Mouse (Mus musculus) spleen, adult 2 months (tissue): ENCODE results near the gene Nme7.

ENCODE experiments used
- CTCF ChIP-seq: fragments of 200-500 bp; IDR thresholded peaks from 2 replicates; pipeline ENCODE4 v1.5.1; 2011; ENCODE audit warnings: mild to moderate bottlenecking, inconsistent platforms; ENCODE audit not compliant: insufficient read depth, insufficient read length, insufficient replicate concordance; ENCODE audit errors: extremely low read depth
- POLR2A ChIP-seq: fragments of 200-500 bp; IDR thresholded peaks from 2 replicates; pipeline ENCODE4 v1.6.1; 2011; ENCODE audit warnings: low read depth, low read length, inconsistent platforms

DNA sequence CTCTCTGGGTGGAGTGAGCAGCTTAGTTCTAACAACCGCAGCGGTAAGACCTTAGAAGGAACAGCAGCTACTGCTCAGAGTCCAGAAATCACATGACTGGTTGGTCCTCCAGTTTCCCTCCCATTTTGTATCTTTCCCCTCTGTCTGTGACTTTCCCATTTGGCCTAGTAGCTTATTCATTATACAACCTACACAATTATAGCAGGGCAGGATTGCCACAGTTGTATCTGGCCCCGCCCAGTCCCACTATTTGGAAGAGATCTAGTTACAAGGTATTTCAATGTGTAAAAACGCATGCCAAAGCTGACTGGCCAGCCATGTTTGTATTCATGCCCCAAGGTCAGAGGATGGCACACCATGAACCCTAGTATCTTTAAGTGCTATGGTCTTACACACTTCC lies 146.7 kb downstream of the Nme7 start:
- TF ChIP-seq POLR2A = no peak
- TF ChIP-seq CTCF = no peak
